Mouse (Mus musculus): ENCODE measurements around the gene Gm10801. TPM values are rescaled to one million over a fixed set of nuclear protein-coding genes. Genes with fewer than 3 reads are reported as not detected.
"Not testable (repeated sequence)": the region's sequence is repeated elsewhere in the genome, so short reads cannot be mapped to it uniquely, and the experiment has no call there.

Gm10801 gene
- total RNA-seq (2014; fragmentation: Nextera tagmentation): 3.5 and 14.4 TPM in 2 replicates
- 0.72 and 6.7 TPM in 2 replicates for total RNA-seq (2017)

DNA sequence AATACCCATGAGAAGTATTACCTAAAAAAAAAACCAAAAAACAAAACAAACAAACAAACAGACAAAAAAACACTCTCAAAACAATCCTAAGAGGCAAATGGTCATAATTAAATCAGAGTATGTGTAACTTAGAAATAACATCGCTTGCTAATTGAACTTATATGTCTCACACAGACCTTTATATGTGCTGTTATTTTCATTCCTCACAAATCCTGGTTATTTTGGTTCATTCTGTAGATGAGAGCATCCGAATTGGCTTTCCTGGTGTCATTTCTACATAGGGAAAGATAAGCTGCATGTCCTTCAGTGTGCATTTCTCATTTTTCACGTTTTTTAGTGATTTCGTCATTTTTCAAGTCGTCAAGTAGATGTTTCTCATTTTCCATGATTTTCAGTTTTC, at the start of gene Gm10801:
Gm10801 (plus strand) TSS at position 301 of the 400 bp plus-strand sequence.
- not testable (repeated sequence) for ATAC-seq (replicated peaks; ENCODE audit: poor library complexity, severe bottlenecking)

DNA sequence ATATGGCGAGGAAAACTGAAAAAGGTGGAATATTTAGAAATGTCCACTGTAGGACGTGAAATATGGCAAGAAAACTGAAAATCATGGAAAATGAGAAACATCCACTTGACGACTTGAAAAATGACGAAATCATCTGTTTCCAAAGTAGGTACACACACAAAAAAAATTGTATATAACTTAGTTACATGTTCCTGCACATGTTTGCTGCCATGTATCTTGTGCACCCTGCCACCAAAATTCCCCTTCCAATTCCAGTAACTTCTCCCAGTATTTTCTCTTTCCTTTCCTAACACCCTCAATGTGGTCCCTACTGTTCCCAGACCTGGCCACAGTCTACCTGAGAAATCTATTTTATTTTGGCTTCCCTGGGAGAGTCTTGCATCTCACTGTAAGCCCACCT, 5.2 kb downstream of the Gm10801 start, which contains the start of gene Gm10800:
Gm10800 (minus strand) TSS at position 101 of the 400 bp plus-strand sequence.
- ATAC-seq (replicated peaks; ENCODE audit: poor library complexity, severe bottlenecking): not testable (repeated sequence)

DNA sequence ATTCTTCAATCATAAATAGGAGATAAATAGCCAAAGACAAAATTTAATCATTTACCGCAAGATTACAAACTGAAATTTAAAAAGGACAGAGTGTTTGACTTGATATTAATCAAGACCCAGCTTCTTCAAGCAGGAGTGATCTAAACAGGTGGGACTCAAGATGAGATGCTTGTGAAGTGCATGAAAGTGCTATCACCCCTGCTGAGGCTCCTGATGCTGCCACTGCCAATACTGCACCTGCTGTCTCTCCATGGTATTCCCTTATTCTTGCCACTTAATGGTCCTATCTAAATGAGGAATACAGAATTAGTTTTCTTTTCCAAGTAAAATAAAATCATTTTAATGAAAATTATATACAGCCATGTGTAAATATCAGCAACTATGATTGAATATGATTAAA, 35.5 kb downstream of the Gm10801 start:
- no peak for ATAC-seq (replicated peaks; ENCODE audit: poor library complexity, severe bottlenecking)

Other genes starting within 250 kb of the Gm10801 start
- gene Gm10800, start 5.1 kb downstream of the Gm10801 start, total RNA-seq (2014; fragmentation: Nextera tagmentation): 43.1 and 201 TPM in 2 replicates
- gene Gm10800, start 5.1 kb downstream of the Gm10801 start, total RNA-seq (2017): 10.0 and 57.3 TPM in 2 replicates